Mouse (Mus musculus): Measurements from ENCODE around the gene Bap1. TPM values are rescaled to one million over a fixed set of nuclear protein-coding genes. Genes with fewer than 3 reads are reported as not detected.

Gene Bap1
- polyA plus RNA-seq, 1 experiment = 33.1 TPM

DNA sequence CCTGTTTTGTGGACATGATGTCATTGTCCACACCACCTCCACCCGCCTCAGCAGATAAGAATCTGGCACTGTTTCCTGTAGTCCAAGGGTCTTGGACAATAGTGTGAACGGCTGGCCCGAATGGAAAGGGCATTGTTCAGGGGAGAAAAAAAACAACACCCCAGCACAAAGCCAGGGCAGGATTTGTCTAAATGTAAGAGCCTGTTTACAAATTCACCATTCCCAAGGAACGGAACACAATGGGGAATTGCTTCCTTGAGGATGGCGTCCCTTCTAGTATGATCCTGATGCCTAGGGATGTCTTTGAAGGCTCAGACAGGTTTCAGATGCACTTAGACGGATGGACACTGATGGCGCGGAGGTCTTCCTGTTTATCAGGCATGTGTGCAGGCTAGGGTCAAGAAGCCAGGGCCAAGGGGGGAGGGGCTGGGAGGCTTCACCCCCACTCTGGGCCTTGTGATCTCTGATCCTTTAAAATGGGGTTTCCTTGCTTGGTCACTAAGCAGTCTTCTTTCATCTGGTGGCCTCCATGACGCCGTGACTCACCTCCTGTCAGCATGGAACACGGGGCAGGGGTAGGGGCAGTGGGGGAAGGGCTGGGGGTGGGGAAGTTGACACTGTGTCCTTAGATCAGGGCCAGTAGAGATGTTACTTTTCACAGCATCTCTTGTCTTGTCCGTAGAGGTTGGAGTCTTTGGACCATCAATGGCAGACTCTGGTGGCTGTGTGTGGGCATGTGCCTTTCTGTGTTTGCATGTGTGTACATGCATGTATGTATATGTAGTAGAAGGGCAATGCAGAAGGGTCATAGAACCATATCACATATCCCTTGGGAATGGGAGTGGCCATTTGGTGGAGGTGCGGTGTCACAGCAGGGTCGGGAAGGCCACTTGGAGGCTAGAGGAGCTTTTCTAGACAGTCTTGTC is 17.9 kb upstream of the Bap1 start:
- H3K4me3 ChIP-seq (ENCODE audit: insufficient read depth, low read length) = no peak overlapping the region
- H3K27ac ChIP-seq (ENCODE audit: insufficient read depth, low read depth, low read length) = no peak overlapping the region
- no peak for TF ChIP-seq CTCF (IDR thresholded peaks at IDR 0.05; ENCODE audit: low read depth, low read length)
- H3K4me1 ChIP-seq (ENCODE audit: control insufficient read depth, insufficient read depth, low read length) = peaks cover 29% of the 10 kb centered on the region

- H3K4me1 ChIP-seq (ENCODE audit: control insufficient read depth, insufficient read depth, low read length) = peaks cover 29% of the 10 kb centered on the region
- H3K27ac ChIP-seq (ENCODE audit: insufficient read depth, low read depth, low read length) = no peak overlapping the region
- H3K4me3 ChIP-seq (ENCODE audit: insufficient read depth, low read length) = no peak overlapping the region
- peak; percentile 25; the same call in 1 of the 2 replicates for TF ChIP-seq CTCF (IDR thresholded peaks at IDR 0.05; ENCODE audit: low read depth, low read length)
- no peak for TF ChIP-seq POLR2A (IDR thresholded peaks at IDR 0.05; ENCODE audit: borderline replicate concordance, low read depth, low read length)
Observed at GRCm38 (mm10) chr14:31233996-31234591, 17.2 kb upstream of the Bap1 start.

- TF ChIP-seq POLR2A (IDR thresholded peaks at IDR 0.05; ENCODE audit: borderline replicate concordance, low read depth, low read length) (no peak), CTCF (IDR thresholded peaks at IDR 0.05; ENCODE audit: low read depth, low read length) (no peak)
- no peak overlapping the region for H3K27ac ChIP-seq (ENCODE audit: insufficient read depth, low read depth, low read length)
- peaks cover 25% of the 10 kb centered on the region for H3K4me1 ChIP-seq (ENCODE audit: control insufficient read depth, insufficient read depth, low read length)
- H3K4me3 ChIP-seq (ENCODE audit: insufficient read depth, low read length) = no peak overlapping the region
Observed at GRCm38 (mm10) chr14:31237101-31237882, 14.0 kb upstream of the Bap1 start.

DNA sequence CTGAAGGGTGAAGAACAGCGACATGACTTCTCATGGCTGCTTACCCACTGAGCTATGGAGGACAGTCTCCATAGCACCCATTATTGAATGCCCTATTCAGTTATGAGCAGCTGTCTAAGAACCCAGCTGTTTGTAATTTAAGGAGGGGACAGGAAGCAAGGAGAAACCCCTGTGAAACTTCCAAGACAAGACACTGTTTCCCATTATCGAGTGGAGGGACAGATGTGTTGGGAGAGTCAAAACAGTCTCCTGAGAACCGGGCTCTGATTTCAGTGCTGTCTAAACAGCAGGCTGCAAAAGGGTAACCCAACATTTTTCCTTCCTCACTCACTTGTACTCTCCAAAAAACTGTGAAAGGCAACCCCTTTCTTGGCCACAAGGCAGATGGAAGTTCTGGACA is 10.7 kb upstream of the Bap1 start:
- Histone ChIP-seq H3K4me1 (ENCODE audit: control insufficient read depth, insufficient read depth, low read length) (peaks cover 20% of the 10 kb centered on the region), H3K27ac (ENCODE audit: insufficient read depth, low read depth, low read length) (no peak overlapping the region), H3K4me3 (ENCODE audit: insufficient read depth, low read length) (no peak overlapping the region)
- TF ChIP-seq CTCF (IDR thresholded peaks at IDR 0.05; ENCODE audit: low read depth, low read length) (no peak), POLR2A (IDR thresholded peaks at IDR 0.05; ENCODE audit: borderline replicate concordance, low read depth, low read length) (no peak)

- H3K27ac ChIP-seq (ENCODE audit: insufficient read depth, low read depth, low read length) = no peak overlapping the region
Observed at GRCm38 (mm10) chr14:31244777-31245176, 6.5 kb upstream of the Bap1 start.

GRCm38 (mm10) chr14:31245946-31246345 is 5.3 kb upstream of the Bap1 start:
- Histone ChIP-seq H3K4me1 (ENCODE audit: control insufficient read depth, insufficient read depth, low read length) (peaks cover 3% of the 10 kb centered on the region), H3K27ac (ENCODE audit: insufficient read depth, low read depth, low read length) (no peak overlapping the region), H3K4me3 (ENCODE audit: insufficient read depth, low read length) (no peak overlapping the region)
- no peak for TF ChIP-seq CTCF (IDR thresholded peaks at IDR 0.05; ENCODE audit: low read depth, low read length)
- no peak for TF ChIP-seq POLR2A (IDR thresholded peaks at IDR 0.05; ENCODE audit: borderline replicate concordance, low read depth, low read length)

More at GRCm38 (mm10) chr14:31244777-31245176, 6.5 kb upstream of the Bap1 start:
- no peak for TF ChIP-seq POLR2A (IDR thresholded peaks at IDR 0.05; ENCODE audit: borderline replicate concordance, low read depth, low read length)
- TF ChIP-seq CTCF (IDR thresholded peaks at IDR 0.05; ENCODE audit: low read depth, low read length) = no peak
- H3K4me3 ChIP-seq (ENCODE audit: insufficient read depth, low read length) = no peak overlapping the region
- peaks cover 3% of the 10 kb centered on the region for H3K4me1 ChIP-seq (ENCODE audit: control insufficient read depth, insufficient read depth, low read length)

GRCm38 (mm10) chr14:31248396-31248795 is 2.9 kb upstream of the Bap1 start:
- H3K4me1 ChIP-seq (ENCODE audit: control insufficient read depth, insufficient read depth, low read length) = peaks cover 11% of the 10 kb centered on the region
- H3K4me3 ChIP-seq (ENCODE audit: insufficient read depth, low read length) = no peak overlapping the region
- no peak overlapping the region for H3K27ac ChIP-seq (ENCODE audit: insufficient read depth, low read depth, low read length)
- no peak for TF ChIP-seq POLR2A (IDR thresholded peaks at IDR 0.05; ENCODE audit: borderline replicate concordance, low read depth, low read length)
- TF ChIP-seq CTCF (IDR thresholded peaks at IDR 0.05; ENCODE audit: low read depth, low read length) = no peak

- TF ChIP-seq CTCF (IDR thresholded peaks at IDR 0.05; ENCODE audit: low read depth, low read length) = no peak
- H3K27ac ChIP-seq (ENCODE audit: insufficient read depth, low read depth, low read length) = peak overlapping the region; percentile 94
- H3K4me3 ChIP-seq (ENCODE audit: insufficient read depth, low read length) = peak overlapping the region; percentile 91
- H3K4me1 ChIP-seq (ENCODE audit: control insufficient read depth, insufficient read depth, low read length) = peaks cover 8% of the 10 kb centered on the region
Observed at GRCm38 (mm10) chr14:31250222-31251083, 797 bp upstream of the Bap1 start.

DNA sequence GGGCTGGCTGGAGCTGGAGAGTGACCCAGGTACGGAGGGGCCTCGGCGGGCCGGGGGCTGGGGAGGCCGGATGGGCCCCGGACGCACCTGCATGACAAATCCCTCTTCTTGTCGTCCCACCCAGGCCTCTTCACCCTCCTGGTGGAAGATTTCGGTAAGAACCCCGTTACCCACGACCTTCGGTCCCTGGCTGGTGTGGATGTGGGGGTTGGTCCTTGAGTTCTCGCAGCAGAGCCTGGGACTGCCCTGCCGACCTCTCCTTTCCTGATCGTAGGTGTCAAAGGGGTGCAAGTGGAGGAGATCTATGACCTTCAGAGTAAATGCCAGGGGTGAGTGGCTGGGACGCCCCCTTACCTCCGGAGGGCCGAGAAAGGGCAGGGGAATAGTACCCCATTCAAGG is 376 bp downstream of the Bap1 start:
- Histone ChIP-seq H3K4me3 (ENCODE audit: insufficient read depth, low read length) (peak overlapping the region; percentile 91), H3K27ac (ENCODE audit: insufficient read depth, low read depth, low read length) (no peak overlapping the region; the same call in 1 of the 2 replicates), H3K4me1 (ENCODE audit: control insufficient read depth, insufficient read depth, low read length) (peaks cover 8% of the 10 kb centered on the region)
- no peak for TF ChIP-seq CTCF (IDR thresholded peaks at IDR 0.05; ENCODE audit: low read depth, low read length)
